Mouse (Mus musculus) cortical plate, adult 2 months (tissue): ENCODE measurements at regions not wholly inside any gene's neighbourhood (a gene's known extent, or its start where the extent isn't known, plus 50 kb on each side); places are given as distances from the start of the nearest gene placed in this dataset.

Experiments used
- CTCF ChIP-seq: fragments of 200-500 bp; IDR thresholded peaks from 2 replicates; pipeline ENCODE4 v1.5.1; 2011; ENCODE audit warnings: mild to moderate bottlenecking, control low read depth, low read length; ENCODE audit not compliant: insufficient read depth; ENCODE audit errors: extremely low read depth
- POLR2A ChIP-seq: fragments of 200-500 bp; IDR thresholded peaks from 2 replicates; pipeline ENCODE4 v1.6.1; 2011; ENCODE audit warnings: mild to moderate bottlenecking, low read length, control low read depth; ENCODE audit not compliant: insufficient read depth; ENCODE audit errors: extremely low read depth

GRCm38 (mm10) chr4:9143087-9143486, 904.2 kb upstream of the Car8 start:
- no peak for TF ChIP-seq CTCF
- no peak for TF ChIP-seq POLR2A
